Mouse (Mus musculus) heart, embryonic 15.5 days (tissue): ENCODE measurements at regions not wholly inside any gene's neighbourhood (a gene's known extent, or its start where the extent isn't known, plus 50 kb on each side); places are given as distances from the start of the nearest gene placed in this dataset.

Experiments
- ATAC-seq: fragments of 200-750 bp; cut with Nextera tagmentation; replicated peaks from 2 replicates; pipeline ENCODE4 v1.8.0; 2017; ENCODE audit warnings: low read depth, moderate TSS enrichment; ENCODE audit not compliant: insufficient number of reproducible peaks, insufficient read depth, low FRiP score
- H3K27ac ChIP-seq: fragments of 300-500 bp; sonication (generic); 2 replicates; pipeline ENCODE4 v1.5.1; 2015; ENCODE audit warnings: mild to moderate bottlenecking, inconsistent platforms
- H3K27me3 ChIP-seq: fragments of 300-500 bp; sonication (generic); 2 replicates; pipeline ENCODE4 v1.6.1; 2015; ENCODE audit warnings: inconsistent platforms
- H3K36me3 ChIP-seq: fragments of 300-500 bp; sonication (generic); 2 replicates; pipeline ENCODE4 v1.6.1; 2015; ENCODE audit warnings: mild to moderate bottlenecking, inconsistent platforms
- H3K4me1 ChIP-seq: fragments of 300-500 bp; sonication (generic); replicated peaks from 2 replicates; pipeline ENCODE4 v1.6.1; 2015; ENCODE audit warnings: inconsistent platforms
- H3K4me2 ChIP-seq: fragments of 300-500 bp; sonication (generic); 2 replicates; pipeline ENCODE4 v1.6.1; 2015; ENCODE audit warnings: inconsistent platforms, mild to moderate bottlenecking, moderate library complexity
- H3K4me3 ChIP-seq: fragments of 300-500 bp; sonication (generic); 2 replicates; pipeline ENCODE4 v1.5.1; 2015; ENCODE audit warnings: mild to moderate bottlenecking, inconsistent platforms
- H3K9ac ChIP-seq: fragments of 300-500 bp; sonication (generic); 2 replicates; pipeline ENCODE4 v1.6.1; 2015; ENCODE audit warnings: mild to moderate bottlenecking, inconsistent platforms
- H3K9me3 ChIP-seq: fragments of 300-500 bp; sonication (generic); replicated peaks from 2 replicates; pipeline ENCODE4 v1.6.1; 2016; ENCODE audit warnings: inconsistent platforms
- WGBS: fragments of 180-500 bp; shearing (Covaris S2); methylation state at CpG from one replicate; pipeline ENCODE4 v1.1.7; 2015; ENCODE audit warnings: mixed read lengths; 5-methylcytosine and 5-hydroxymethylcytosine counted together

DNA sequence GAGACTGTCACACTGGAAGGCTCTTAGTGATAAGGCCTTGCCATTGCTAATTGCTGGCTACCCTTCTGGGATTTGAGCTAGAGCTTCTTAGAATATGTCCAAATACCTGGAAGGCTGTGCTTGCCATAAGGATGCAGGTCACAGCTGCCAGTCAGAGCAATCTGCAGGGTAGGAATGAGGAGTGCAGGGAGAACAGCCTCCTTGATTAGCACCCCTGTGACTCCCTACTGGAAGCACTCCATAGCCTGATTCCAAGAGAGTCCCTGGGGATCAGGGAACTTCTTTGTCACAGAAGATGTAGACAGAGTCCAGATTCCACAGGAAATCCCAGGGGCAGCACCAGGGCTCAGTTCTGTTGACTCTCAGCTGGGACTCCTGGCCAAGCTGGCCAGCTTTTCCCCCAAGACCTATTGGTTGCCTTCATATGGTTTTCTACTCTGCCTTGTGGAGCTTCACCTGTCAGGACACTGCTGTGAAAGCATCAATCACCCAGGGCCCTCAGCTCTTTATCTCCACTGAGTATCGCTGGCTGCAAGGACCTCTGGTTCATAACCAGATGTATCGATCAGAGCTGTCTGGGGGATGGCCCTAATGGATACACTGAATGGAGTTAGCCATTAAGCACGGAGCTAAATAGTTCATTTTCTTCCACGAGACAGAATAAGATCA is 579.9 kb upstream of the Nrp1 start:
- H3K36me3 ChIP-seq: no peaks in the 10 kb centered on the region
- H3K4me2 ChIP-seq: no peak overlapping the region
- no peak overlapping the region for H3K4me3 ChIP-seq
- 55% methylated on average over 4 of the region's 4 CpGs for WGBS
- no peaks in the 10 kb centered on the region for H3K4me1 ChIP-seq
- no peak for ATAC-seq
- H3K9me3 ChIP-seq: no peaks in the 10 kb centered on the region
- no peak overlapping the region for H3K9ac ChIP-seq
- no peaks in the 10 kb centered on the region for H3K27me3 ChIP-seq
- no peak overlapping the region for H3K27ac ChIP-seq

DNA sequence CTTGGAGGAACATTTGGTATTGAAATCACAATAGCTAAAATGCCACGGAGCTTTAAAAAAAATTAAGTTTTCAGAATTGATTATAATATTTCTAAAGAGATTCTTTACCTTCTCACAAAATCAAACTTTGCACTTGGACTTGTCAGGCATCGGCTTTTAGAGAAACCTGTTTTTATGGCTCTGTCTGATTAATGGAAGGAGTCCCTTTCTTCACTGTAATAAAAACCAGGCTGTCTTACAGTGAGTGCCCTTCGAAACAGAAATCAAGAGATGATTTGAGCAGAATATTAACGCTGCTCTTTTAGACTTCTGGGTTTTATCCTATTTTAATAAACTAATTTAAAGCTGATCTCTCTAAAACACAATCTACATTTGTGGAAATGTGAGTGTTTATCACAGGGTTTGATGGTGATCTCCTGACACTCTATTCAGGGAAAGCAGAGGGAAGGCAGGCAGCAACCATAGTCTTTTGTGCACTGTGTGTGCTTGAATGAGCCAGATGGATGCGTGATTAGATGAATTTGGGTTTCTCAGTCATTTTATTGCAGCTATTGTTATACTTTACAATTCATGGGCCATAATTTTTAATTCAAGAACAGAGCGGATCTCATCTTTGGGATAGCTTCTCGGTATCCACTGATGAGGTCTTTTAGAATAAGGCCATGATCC is 579.2 kb upstream of the Nrp1 start:
- WGBS: 82% methylated on average over 7 of the region's 7 CpGs

GRCm38 (mm10) chr8:127780596-127780995 is 577.8 kb upstream of the Nrp1 start:
- H3K27ac ChIP-seq: no peak overlapping the region
- WGBS: 84% methylated on average over 3 of the region's 3 CpGs

More for the DNA sequence above, 579.2 kb upstream of the Nrp1 start:
- Histone ChIP-seq H3K36me3 (no peaks in the 10 kb centered on the region), H3K9me3 (no peaks in the 10 kb centered on the region), H3K27ac (no peak overlapping the region), H3K4me1 (peaks cover 2% of the 10 kb centered on the region; the same call in 1 of the 2 replicates), H3K4me3 (no peak overlapping the region), H3K9ac (no peak overlapping the region), H3K4me2 (no peak overlapping the region), H3K27me3 (no peaks in the 10 kb centered on the region)
- no peak for ATAC-seq

DNA sequence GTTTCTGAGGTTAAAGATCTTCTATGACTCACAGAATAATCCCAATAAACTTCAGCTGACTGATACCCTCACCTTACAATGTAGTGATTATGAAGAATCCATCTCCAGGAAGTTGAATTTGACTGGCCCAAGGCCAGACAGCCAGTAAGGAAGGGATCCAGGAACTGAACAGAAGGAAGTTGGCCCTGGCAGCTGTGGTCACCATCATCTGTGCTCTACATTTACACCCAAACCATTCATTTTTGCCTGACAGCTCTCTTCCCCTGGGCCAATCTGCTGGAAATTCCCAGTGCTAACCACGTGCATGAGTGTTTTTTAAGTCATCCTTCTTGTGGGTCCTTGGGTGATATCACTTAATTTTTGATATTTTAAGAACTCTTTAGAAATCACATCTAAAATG is 577.4 kb upstream of the Nrp1 start:
- 54% methylated on average over 1 of the region's 1 CpGs for WGBS
- H3K4me3 ChIP-seq: no peak overlapping the region

More at GRCm38 (mm10) chr8:127780596-127780995, 577.8 kb upstream of the Nrp1 start:
- Histone ChIP-seq H3K36me3 (no peaks in the 10 kb centered on the region), H3K4me3 (no peak overlapping the region), H3K9ac (no peak overlapping the region), H3K4me1 (peaks cover 2% of the 10 kb centered on the region; the same call in 1 of the 2 replicates), H3K9me3 (no peaks in the 10 kb centered on the region), H3K4me2 (no peak overlapping the region), H3K27me3 (no peaks in the 10 kb centered on the region)
- no peak for ATAC-seq

GRCm38 (mm10) chr8:127792611-127793010 is 565.8 kb upstream of the Nrp1 start:
- WGBS: 95% methylated on average over 5 of the region's 5 CpGs
- H3K27ac ChIP-seq: no peak overlapping the region
- H3K9me3 ChIP-seq: no peaks in the 10 kb centered on the region
- ATAC-seq: no peak
- no peak overlapping the region for H3K4me3 ChIP-seq
- H3K9ac ChIP-seq: no peak overlapping the region
- H3K27me3 ChIP-seq: no peaks in the 10 kb centered on the region
- no peaks in the 10 kb centered on the region for H3K36me3 ChIP-seq
- no peak overlapping the region for H3K4me2 ChIP-seq
- H3K4me1 ChIP-seq: no peaks in the 10 kb centered on the region

More for the DNA sequence above, 577.4 kb upstream of the Nrp1 start:
- Histone ChIP-seq H3K36me3 (no peaks in the 10 kb centered on the region), H3K9ac (no peak overlapping the region), H3K27me3 (no peaks in the 10 kb centered on the region), H3K9me3 (no peaks in the 10 kb centered on the region), H3K4me1 (peaks cover 2% of the 10 kb centered on the region; the same call in 1 of the 2 replicates), H3K4me2 (no peak overlapping the region), H3K27ac (no peak overlapping the region)
- no peak for ATAC-seq

DNA sequence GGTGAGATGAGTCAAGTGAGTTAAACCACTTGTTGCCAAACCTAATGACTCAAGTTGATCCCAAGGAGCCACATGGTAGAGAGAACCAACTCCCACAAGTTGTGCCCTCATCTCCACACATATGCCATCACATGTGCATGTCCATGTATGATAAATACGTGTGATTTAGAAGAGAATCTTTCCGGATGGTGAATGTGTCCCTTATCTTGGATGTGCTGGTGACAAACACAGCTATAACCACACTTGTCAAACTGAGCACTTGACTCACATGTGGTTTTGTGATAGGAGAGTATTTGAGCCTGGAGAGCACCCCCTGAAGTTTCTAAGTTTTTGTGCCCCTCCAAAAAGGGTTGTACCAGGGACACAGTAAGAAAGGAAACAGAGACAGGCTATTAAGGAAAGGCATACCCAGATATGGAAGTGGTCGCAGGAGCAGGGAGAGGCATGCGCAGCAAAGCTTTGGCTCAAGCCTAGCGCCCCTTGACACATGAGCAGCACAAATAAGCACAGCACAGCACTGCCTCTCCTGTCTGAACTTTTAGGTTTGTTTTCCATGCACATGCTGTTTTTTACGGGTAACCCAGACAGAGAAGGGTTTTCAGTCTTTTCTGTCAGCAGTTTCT is 558.4 kb upstream of the Nrp1 start:
- H3K4me3 ChIP-seq: no peak overlapping the region
- 64% methylated on average over 6 of the region's 6 CpGs for whole genome bisulfite sequencing
- H3K9me3 ChIP-seq: no peaks in the 10 kb centered on the region
- no peak for ATAC-seq
- H3K4me1 ChIP-seq: peaks cover 8% of the 10 kb centered on the region; the same call in 1 of the 2 replicates
- no peaks in the 10 kb centered on the region for H3K36me3 ChIP-seq
- H3K27ac ChIP-seq: no peak overlapping the region
- H3K4me2 ChIP-seq: no peak overlapping the region
- H3K27me3 ChIP-seq: no peaks in the 10 kb centered on the region
- H3K9ac ChIP-seq: no peak overlapping the region

- Histone ChIP-seq H3K27me3 (no peaks in the 10 kb centered on the region), H3K27ac (no peak overlapping the region), H3K4me2 (no peak overlapping the region), H3K36me3 (no peaks in the 10 kb centered on the region), H3K4me1 (peaks cover 8% of the 10 kb centered on the region; the same call in 1 of the 2 replicates), H3K9me3 (no peaks in the 10 kb centered on the region), H3K9ac (no peak overlapping the region), H3K4me3 (no peak overlapping the region)
- 61% methylated on average over 7 of the region's 7 CpGs for WGBS
- no peak for ATAC-seq
These were observed 556.3 kb upstream of the Nrp1 start for GRCm38 (mm10) chr8:127802136-127802535.

DNA sequence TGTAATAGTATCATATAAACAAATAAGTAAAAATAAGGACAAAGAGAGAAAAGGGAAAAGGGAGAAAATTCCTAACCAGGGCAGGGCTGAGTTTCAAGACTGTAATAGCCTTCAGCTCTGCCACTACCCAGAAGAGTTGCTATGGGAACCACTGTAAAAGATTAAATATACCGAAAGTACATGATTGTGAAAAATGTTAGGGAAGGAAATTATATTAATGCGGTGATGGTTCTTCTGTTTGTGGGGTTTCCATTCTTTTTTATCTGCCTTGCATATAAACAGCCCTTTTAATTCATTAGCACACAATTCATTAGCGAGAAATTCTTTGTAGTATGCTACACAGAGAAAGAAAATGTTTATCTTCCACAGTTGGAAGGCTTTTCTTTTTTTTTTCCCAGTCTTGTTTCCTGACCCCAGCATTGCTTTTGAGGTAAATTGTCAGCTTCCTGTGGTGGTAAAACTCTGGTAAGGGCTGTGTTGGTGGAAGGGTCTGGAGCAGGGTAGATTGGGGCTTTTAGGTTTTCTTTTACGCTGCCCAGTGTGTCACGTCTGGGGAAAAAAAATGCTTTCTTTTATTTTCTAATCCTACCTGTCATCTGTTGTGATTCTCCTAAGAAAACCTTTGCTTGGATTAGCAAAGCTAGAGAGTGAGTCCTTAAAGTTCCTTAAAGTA is 555.6 kb upstream of the Nrp1 start:
- no peak for ATAC-seq
- Histone ChIP-seq H3K36me3 (no peaks in the 10 kb centered on the region), H3K27me3 (no peaks in the 10 kb centered on the region), H3K9ac (no peak overlapping the region), H3K9me3 (no peaks in the 10 kb centered on the region), H3K4me1 (peaks cover 8% of the 10 kb centered on the region; the same call in 1 of the 2 replicates), H3K27ac (no peak overlapping the region), H3K4me2 (no peak overlapping the region), H3K4me3 (no peak overlapping the region)
- WGBS: 51% methylated on average over 5 of the region's 5 CpGs

DNA sequence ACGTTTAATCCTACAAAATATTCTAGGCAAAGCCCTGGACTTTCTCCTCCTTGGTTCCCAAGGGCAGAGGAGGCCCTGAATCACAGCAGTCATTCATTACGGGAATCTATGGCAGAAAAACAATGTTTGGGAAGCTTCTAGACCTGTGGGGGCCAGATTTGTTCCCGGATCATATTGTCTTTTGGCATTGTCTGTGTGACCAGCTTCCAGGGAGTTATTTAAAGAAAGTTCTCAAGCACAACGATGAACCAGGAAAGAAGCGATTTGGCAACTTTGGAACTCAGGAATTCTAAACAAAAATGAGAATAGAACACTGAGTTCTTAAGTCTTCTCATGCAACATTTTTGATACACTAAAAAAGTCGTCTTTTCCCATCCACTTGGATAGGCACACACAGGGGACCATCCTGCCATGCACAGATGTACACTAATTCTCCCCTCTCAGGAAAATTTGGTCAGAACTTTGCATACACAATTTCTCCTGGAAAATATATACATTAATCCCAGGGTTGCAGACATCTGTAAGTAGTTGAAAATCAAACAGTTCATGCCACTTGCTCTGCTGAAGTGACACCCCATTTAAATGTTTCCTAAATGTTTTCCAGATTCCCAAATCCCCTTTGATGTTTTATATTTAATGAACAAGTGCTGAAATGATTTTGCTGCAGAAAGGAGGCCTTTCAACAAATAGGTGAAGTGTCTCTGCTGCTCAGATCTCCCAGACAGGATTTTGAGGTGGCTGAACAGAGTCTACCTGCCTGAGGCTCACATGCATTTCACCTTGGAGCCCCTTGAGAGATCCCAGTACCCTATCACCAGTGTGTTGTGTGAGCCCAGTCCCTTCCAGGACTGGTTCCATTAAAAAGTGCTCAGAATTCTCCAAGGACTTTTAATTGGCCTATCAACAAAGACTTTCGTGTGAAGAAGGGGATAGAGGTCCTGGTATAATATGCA is 548.9 kb upstream of the Nrp1 start:
- Histone ChIP-seq H3K36me3 (no peaks in the 10 kb centered on the region), H3K9me3 (no peaks in the 10 kb centered on the region), H3K27me3 (no peaks in the 10 kb centered on the region), H3K27ac (no peak overlapping the region), H3K4me3 (no peak overlapping the region), H3K4me2 (no peak overlapping the region), H3K9ac (no peak overlapping the region), H3K4me1 (no peaks in the 10 kb centered on the region)
- WGBS: 64% methylated on average over 7 of the region's 7 CpGs
- ATAC-seq: no peak

GRCm38 (mm10) chr8:127811338-127811737 is 547.1 kb upstream of the Nrp1 start:
- no peaks in the 10 kb centered on the region for H3K9me3 ChIP-seq
- no peaks in the 10 kb centered on the region for H3K27me3 ChIP-seq
- H3K36me3 ChIP-seq: no peaks in the 10 kb centered on the region
- H3K4me2 ChIP-seq: no peak overlapping the region
- 79% methylated on average over 8 of the region's 8 CpGs for WGBS
- no peak overlapping the region for H3K27ac ChIP-seq
- ATAC-seq: no peak
- no peaks in the 10 kb centered on the region for H3K4me1 ChIP-seq
- no peak overlapping the region for H3K4me3 ChIP-seq
- H3K9ac ChIP-seq: no peak overlapping the region
